Mouse (Mus musculus) liver, embryonic 16.5 days (tissue): ENCODE measurements around the gene Blcap. TPM values are rescaled to one million over a fixed set of nuclear protein-coding genes. Genes with fewer than 3 reads are reported as not detected.

Source experiments
- ATAC-seq: fragments of 200-750 bp; cut with Nextera tagmentation; 2 replicates; pipeline ENCODE4 v1.8.0; 2017; ENCODE audit warnings: low read depth, mild to moderate bottlenecking, moderate number of reproducible peaks, moderate library complexity
- H3K27ac ChIP-seq: fragments of 300-500 bp; sonication (generic); 2 replicates; pipeline ENCODE4 v1.5.1; 2014; ENCODE audit warnings: mild to moderate bottlenecking, low read length
- H3K27me3 ChIP-seq: fragments of 300-500 bp; sonication (generic); 2 replicates; pipeline ENCODE4 v1.6.1; 2014; ENCODE audit warnings: low read depth, low read length, mixed read lengths; ENCODE audit not compliant: control insufficient read depth, insufficient read depth
- H3K36me3 ChIP-seq: fragments of 300-500 bp; sonication (generic); 2 replicates; pipeline ENCODE4 v1.6.1; 2014; ENCODE audit warnings: mild to moderate bottlenecking; ENCODE audit not compliant: control insufficient read depth, insufficient read depth
- H3K4me1 ChIP-seq: fragments of 300-500 bp; sonication (generic); 2 replicates; pipeline ENCODE4 v1.6.1; 2014; ENCODE audit warnings: low read depth, low read length, mixed read lengths; ENCODE audit not compliant: control insufficient read depth
- H3K4me2 ChIP-seq: fragments of 300-500 bp; sonication (generic); 2 replicates; pipeline ENCODE4 v1.6.1; 2014; ENCODE audit warnings: low read depth, low read length, mixed read lengths
- H3K4me3 ChIP-seq: fragments of 300-500 bp; sonication (generic); 2 replicates; pipeline ENCODE4 v1.5.1; 2014; ENCODE audit warnings: low read depth, mild to moderate bottlenecking, low read length
- H3K9ac ChIP-seq: fragments of 300-500 bp; sonication (generic); 2 replicates; pipeline ENCODE4 v1.6.1; 2014; ENCODE audit warnings: low read depth, low read length
- H3K9me3 ChIP-seq: fragments of 300-500 bp; sonication (generic); replicated peaks from 2 replicates; pipeline ENCODE4 v1.6.1; 2016; ENCODE audit warnings: low read length; ENCODE audit not compliant: control insufficient read depth
- WGBS: fragments of 180-500 bp; shearing (Covaris S2); extraction: QIAGEN DNeasy Blood & Tissue Kit; methylation state at CpG from one replicate; pipeline ENCODE4 v1.1.7; 2014; ENCODE audit not compliant: insufficient replicate concordance; 5-methylcytosine and 5-hydroxymethylcytosine counted together
- polyA plus RNA-seq: library from polyadenylated mRNA; unstranded; fragments of >200 nt; fragmentation: Nextera tagmentation; extraction: Ambion mirVana; gene quantifications from 2 replicates; pipeline ENCODE4 v1.2.1, GENCODE M21; 2015

Blcap gene
- polyA plus RNA-seq, 1 experiment from 2014 or later: 8.4 TPM

GRCm38 (mm10) chr2:157537118-157537517, 34.0 kb downstream of the Blcap start:
- no peak overlapping the region for H3K4me3 ChIP-seq
- H3K36me3 ChIP-seq: no peaks in the 10 kb centered on the region
- 36% methylated on average over 7 of the region's 7 CpGs for WGBS
- H3K9ac ChIP-seq: no peak overlapping the region
- H3K4me2 ChIP-seq: no peak overlapping the region
- no peak overlapping the region for H3K27ac ChIP-seq
- H3K27me3 ChIP-seq: no peaks in the 10 kb centered on the region
- H3K9me3 ChIP-seq: no peaks in the 10 kb centered on the region
- H3K4me1 ChIP-seq: peaks cover 4% of the 10 kb centered on the region; the same call in 1 of the 2 replicates
- ATAC-seq: no peak

DNA sequence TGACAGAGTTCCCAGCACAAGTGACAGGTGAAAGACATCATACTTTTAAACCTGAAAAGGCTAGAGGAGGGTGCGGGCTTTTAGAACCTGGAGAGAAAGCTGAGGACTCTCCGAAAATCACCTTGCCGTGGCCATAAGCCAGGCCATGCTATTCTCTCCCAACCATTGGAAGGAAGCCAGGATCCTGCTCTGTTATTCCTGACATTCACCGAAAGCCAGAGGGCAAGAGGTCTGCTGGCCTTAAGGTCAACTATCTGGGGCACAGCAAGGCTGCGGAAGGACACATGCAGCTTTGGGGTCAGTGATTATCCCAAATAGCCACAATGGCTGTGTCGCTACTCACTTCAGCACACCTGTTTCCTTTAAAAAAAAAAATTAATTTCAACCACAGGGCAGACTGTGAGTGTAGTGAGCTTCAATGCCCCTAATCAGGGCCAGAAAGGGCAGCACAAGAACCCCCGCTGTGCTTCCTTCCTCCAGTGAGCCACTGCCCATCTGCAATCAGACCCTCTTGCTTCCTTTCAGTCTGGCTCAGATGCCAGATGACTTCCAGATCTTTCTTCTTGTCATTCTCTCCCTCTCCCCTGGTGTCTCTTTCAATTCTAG, 34.5 kb downstream of the Blcap start:
- ATAC-seq: peak; percentile 69
- Histone ChIP-seq H3K9ac (no peak overlapping the region), H3K27me3 (no peaks in the 10 kb centered on the region), H3K27ac (no peak overlapping the region), H3K36me3 (no peaks in the 10 kb centered on the region), H3K4me2 (no peak overlapping the region), H3K4me1 (peaks cover 4% of the 10 kb centered on the region; the same call in 1 of the 2 replicates), H3K4me3 (no peak overlapping the region), H3K9me3 (no peaks in the 10 kb centered on the region)
- 48% methylated on average over 7 of the region's 7 CpGs for WGBS

DNA sequence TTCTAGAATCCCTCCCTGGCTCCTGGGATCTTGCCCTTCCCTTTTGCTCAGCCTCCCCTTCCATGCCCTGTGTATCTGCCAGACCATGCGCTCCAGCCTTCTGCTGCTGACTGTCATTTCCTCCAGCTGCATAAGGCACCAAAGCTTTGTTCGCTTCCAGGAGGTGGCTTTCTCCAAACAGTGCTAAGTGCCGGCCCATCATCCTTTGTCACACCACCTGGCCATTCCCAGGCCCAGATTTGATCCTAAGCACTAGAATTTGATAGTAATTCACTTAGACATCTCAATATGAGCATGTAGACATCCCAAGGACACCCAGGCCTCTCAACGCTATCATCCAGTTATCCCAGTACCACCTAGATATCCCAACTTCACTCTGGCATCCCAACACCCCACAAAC, 36.9 kb downstream of the Blcap start:
- 58% methylated on average over 4 of the region's 4 CpGs for WGBS
- no peaks in the 10 kb centered on the region; the same call in 1 of the 2 replicates for H3K4me1 ChIP-seq
- H3K4me2 ChIP-seq: no peak overlapping the region
- no peaks in the 10 kb centered on the region for H3K9me3 ChIP-seq
- H3K36me3 ChIP-seq: no peaks in the 10 kb centered on the region
- ATAC-seq: no peak
- H3K4me3 ChIP-seq: no peak overlapping the region
- H3K27me3 ChIP-seq: no peaks in the 10 kb centered on the region
- H3K9ac ChIP-seq: no peak overlapping the region
- no peak overlapping the region for H3K27ac ChIP-seq

GRCm38 (mm10) chr2:157531681-157532426, 39.2 kb downstream of the Blcap start:
- 54% methylated on average over 8 of the region's 8 CpGs for WGBS
- no peak for ATAC-seq

DNA sequence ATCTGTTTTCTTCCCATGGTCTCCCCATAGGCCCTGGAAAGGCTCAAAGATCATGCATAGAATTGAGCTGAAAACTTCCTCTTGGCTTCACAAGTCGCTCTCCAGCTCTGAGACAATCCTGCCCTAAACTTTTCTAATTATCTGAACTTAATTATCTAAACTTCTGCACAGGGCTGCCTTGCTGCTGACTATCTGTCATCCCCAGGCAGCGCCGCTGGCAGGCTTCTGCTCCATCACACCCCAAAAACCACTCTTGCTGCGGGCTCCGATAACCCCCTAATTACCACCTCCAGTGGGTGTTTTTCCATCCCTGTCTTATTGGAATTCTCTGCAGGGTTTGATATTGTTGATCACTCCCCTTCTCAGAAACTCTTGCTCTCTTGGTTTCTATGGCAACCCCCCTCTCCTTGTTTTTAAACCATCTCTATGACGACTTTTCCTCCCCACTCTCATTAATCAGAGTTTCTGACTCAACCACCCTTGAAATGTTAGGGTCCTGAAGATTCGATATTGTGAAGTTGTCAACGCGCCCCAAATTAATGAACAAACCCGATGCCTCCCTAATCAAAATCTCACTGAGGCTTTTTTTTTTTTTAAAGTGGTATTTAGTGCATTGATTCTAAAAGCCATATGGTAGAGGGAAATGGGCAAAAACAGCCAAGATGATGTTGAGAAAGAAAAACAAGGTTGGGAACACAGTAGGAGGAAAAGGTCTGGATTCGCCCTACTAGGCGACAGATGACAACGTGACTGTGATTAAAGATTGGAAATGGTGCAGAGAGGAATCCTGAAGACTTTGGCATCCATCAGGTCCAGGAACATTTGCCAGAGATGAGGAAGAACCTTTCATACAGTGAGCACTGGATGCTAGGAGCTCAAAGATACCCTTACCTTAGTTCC, 40.8 kb downstream of the Blcap start:
- Histone ChIP-seq H3K9me3 (no peaks in the 10 kb centered on the region), H3K27me3 (no peaks in the 10 kb centered on the region), H3K9ac (no peak overlapping the region), H3K36me3 (no peaks in the 10 kb centered on the region), H3K27ac (no peak overlapping the region), H3K4me3 (no peak overlapping the region), H3K4me2 (no peak overlapping the region), H3K4me1 (no peaks in the 10 kb centered on the region)
- no peak for ATAC-seq
- WGBS: 57% methylated on average over 13 of the region's 13 CpGs

More at GRCm38 (mm10) chr2:157531681-157532426, 39.2 kb downstream of the Blcap start:
- Histone ChIP-seq H3K4me3 (no peak overlapping the region), H3K4me1 (no peaks in the 10 kb centered on the region; the same call in 1 of the 2 replicates), H3K27ac (no peak overlapping the region), H3K9me3 (no peaks in the 10 kb centered on the region), H3K4me2 (no peak overlapping the region), H3K36me3 (no peaks in the 10 kb centered on the region), H3K27me3 (no peaks in the 10 kb centered on the region), H3K9ac (no peak overlapping the region)

DNA sequence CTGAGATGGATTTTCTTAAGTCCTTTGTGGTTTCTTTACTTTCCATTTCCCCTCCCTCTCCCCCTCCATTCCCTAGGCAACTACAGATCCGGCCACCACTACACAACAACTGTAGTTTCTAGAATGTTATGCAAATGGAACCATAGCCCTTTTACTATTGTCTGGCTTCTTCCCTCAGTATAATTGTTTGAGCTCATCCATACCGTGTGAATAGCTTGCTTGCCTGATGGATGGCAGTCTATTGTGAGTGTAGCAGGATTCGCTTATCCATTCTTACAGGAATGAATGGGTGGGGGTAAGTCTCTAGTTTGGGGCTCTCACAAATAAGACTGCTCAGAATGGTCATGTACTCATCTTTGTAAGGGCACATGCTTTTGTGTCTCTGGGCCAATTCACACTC, 48.5 kb downstream of the Blcap start:
- no peak overlapping the region for H3K27ac ChIP-seq
- 44% methylated on average over 3 of the region's 3 CpGs for WGBS
- no peaks in the 10 kb centered on the region for H3K4me1 ChIP-seq

GRCm38 (mm10) chr2:157520496-157520895, 50.6 kb downstream of the Blcap start:
- Histone ChIP-seq H3K27ac (no peak overlapping the region), H3K4me3 (no peak overlapping the region), H3K36me3 (no peaks in the 10 kb centered on the region), H3K9me3 (no peaks in the 10 kb centered on the region), H3K4me2 (no peak overlapping the region), H3K27me3 (no peaks in the 10 kb centered on the region), H3K9ac (no peak overlapping the region), H3K4me1 (no peaks in the 10 kb centered on the region)
- no peak for ATAC-seq
- 45% methylated on average over 5 of the region's 5 CpGs for WGBS

More for the DNA sequence above, 48.5 kb downstream of the Blcap start:
- H3K36me3 ChIP-seq: no peaks in the 10 kb centered on the region
- no peak for ATAC-seq
- H3K4me2 ChIP-seq: no peak overlapping the region
- no peaks in the 10 kb centered on the region for H3K27me3 ChIP-seq
- no peak overlapping the region for H3K9ac ChIP-seq
- H3K9me3 ChIP-seq: no peaks in the 10 kb centered on the region
- H3K4me3 ChIP-seq: no peak overlapping the region

- Histone ChIP-seq H3K4me3 (no peak overlapping the region), H3K9ac (no peak overlapping the region), H3K27ac (no peak overlapping the region), H3K4me1 (no peaks in the 10 kb centered on the region), H3K36me3 (no peaks in the 10 kb centered on the region), H3K9me3 (no peaks in the 10 kb centered on the region), H3K27me3 (no peaks in the 10 kb centered on the region), H3K4me2 (no peak overlapping the region)
- 48% methylated on average over 6 of the region's 6 CpGs for WGBS
- ATAC-seq: no peak
Observed at GRCm38 (mm10) chr2:157519452-157519851, 51.6 kb downstream of the Blcap start.
